Mouse (Mus musculus) heart, embryonic 13.5 days (tissue): ENCODE results near the gene Slfn9. TPM values are rescaled to one million over a fixed set of nuclear protein-coding genes. Genes with fewer than 3 reads are reported as not detected.
"Not testable (repeated sequence)": the region's sequence is repeated elsewhere in the genome, so short reads cannot be mapped to it uniquely, and the experiment has no call there.

Experiments
- ATAC-seq: fragments of 200-750 bp; cut with Nextera tagmentation; 2 replicates; pipeline ENCODE4 v1.8.0; 2017; ENCODE audit warnings: moderate TSS enrichment; ENCODE audit not compliant: insufficient number of reproducible peaks, low FRiP score, low TSS enrichment; ENCODE audit errors: extremely low read depth
- H3K27ac ChIP-seq: fragments of 300-500 bp; sonication (generic); replicated peaks from 2 replicates; pipeline ENCODE4 v1.5.1; 2015; ENCODE audit warnings: moderate library complexity, mild to moderate bottlenecking, inconsistent platforms
- H3K27me3 ChIP-seq: fragments of 300-500 bp; sonication (generic); replicated peaks from 2 replicates; pipeline ENCODE4 v1.6.1; 2015; ENCODE audit warnings: mild to moderate bottlenecking, inconsistent platforms
- H3K36me3 ChIP-seq: fragments of 300-500 bp; sonication (generic); 2 replicates; pipeline ENCODE4 v1.6.1; 2015; ENCODE audit warnings: mild to moderate bottlenecking, inconsistent platforms
- H3K4me1 ChIP-seq: fragments of 300-500 bp; sonication (generic); 2 replicates; pipeline ENCODE4 v1.6.1; 2015; ENCODE audit warnings: inconsistent platforms
- H3K4me2 ChIP-seq: fragments of 300-500 bp; sonication (generic); 2 replicates; pipeline ENCODE4 v1.6.1; 2015; ENCODE audit warnings: inconsistent platforms, mild to moderate bottlenecking, moderate library complexity
- H3K4me3 ChIP-seq: fragments of 300-500 bp; sonication (generic); 2 replicates; pipeline ENCODE4 v1.5.1; 2015; ENCODE audit warnings: moderate library complexity, mild to moderate bottlenecking, inconsistent platforms
- H3K9ac ChIP-seq: fragments of 300-500 bp; sonication (generic); 2 replicates; pipeline ENCODE4 v1.6.1; 2015; ENCODE audit warnings: inconsistent platforms, mild to moderate bottlenecking, moderate library complexity
- H3K9me3 ChIP-seq: fragments of 300-500 bp; sonication (generic); 2 replicates; pipeline ENCODE4 v1.6.1; 2016; ENCODE audit warnings: inconsistent platforms
- WGBS: fragments of 180-500 bp; shearing (Covaris S2); methylation state at CpG from one replicate; pipeline ENCODE4 v1.1.7; 2015; ENCODE audit warnings: mixed read lengths; 5-methylcytosine and 5-hydroxymethylcytosine counted together
- polyA plus RNA-seq: library from polyadenylated mRNA; unstranded; fragments of >200 nt; fragmentation: Nextera tagmentation; extraction: Ambion mirVana; gene quantifications from 2 replicates; pipeline ENCODE4 v1.2.1, GENCODE M21; 2015

Slfn9 gene
- polyA plus RNA-seq, 1 experiment from 2014 or later: 14.5 TPM

- no peak for ATAC-seq
- H3K4me3 ChIP-seq: peak overlapping the region; percentile 67
- H3K27ac ChIP-seq: no peak overlapping the region
- no peaks in the 10 kb centered on the region for H3K27me3 ChIP-seq
- WGBS: 29% methylated on average over 12 of the region's 12 CpGs
- H3K9ac ChIP-seq: peak overlapping the region; percentile 87; the same call in 1 of the 2 replicates
- H3K4me2 ChIP-seq: peak overlapping the region; percentile 88
- H3K9me3 ChIP-seq: no peaks in the 10 kb centered on the region
- peaks cover 37% of the 10 kb centered on the region for H3K36me3 ChIP-seq
- H3K4me1 ChIP-seq: peaks cover 29% of the 10 kb centered on the region
Measured at GRCm38 (mm10) chr11:82989357-82989756, 2.3 kb downstream of the Slfn9 start.

GRCm38 (mm10) chr11:82987621-82988020 lies 4.0 kb downstream of the Slfn9 start:
- Histone ChIP-seq H3K4me2 (no peak overlapping the region), H3K4me1 (peaks cover 29% of the 10 kb centered on the region), H3K9me3 (no peaks in the 10 kb centered on the region), H3K9ac (no peak overlapping the region), H3K27me3 (no peaks in the 10 kb centered on the region), H3K36me3 (peaks cover 47% of the 10 kb centered on the region), H3K27ac (no peak overlapping the region), H3K4me3 (no peak overlapping the region)
- WGBS: 75% methylated on average over 6 of the region's 6 CpGs
- ATAC-seq: no peak

- no peak for ATAC-seq
- H3K27me3 ChIP-seq: no peaks in the 10 kb centered on the region
- H3K36me3 ChIP-seq: peaks cover 84% of the 10 kb centered on the region
- H3K4me1 ChIP-seq: 0 out of 2 replicates have a peak, but pooled peaks cover 6% of the 10 kb centered on the region
- no peaks in the 10 kb centered on the region for H3K9me3 ChIP-seq
- no peak overlapping the region for H3K9ac ChIP-seq
- WGBS: 76% methylated on average over 17 of the region's 17 CpGs
- no peak overlapping the region for H3K4me2 ChIP-seq
- H3K4me3 ChIP-seq: no peak overlapping the region
- H3K27ac ChIP-seq: no peak overlapping the region
Measured at GRCm38 (mm10) chr11:82983193-82983592, 8.4 kb downstream of the Slfn9 start.

- H3K4me1 ChIP-seq, H3K4me3 ChIP-seq, H3K9me3 ChIP-seq, H3K27me3 ChIP-seq, H3K4me2 ChIP-seq, H3K9ac ChIP-seq, H3K27ac ChIP-seq, ATAC-seq: not testable (repeated sequence)
- 80% methylated on average over 2 of the region's 2 CpGs for WGBS
- H3K36me3 ChIP-seq: peaks cover 80% of the 10 kb centered on the region
Measured at GRCm38 (mm10) chr11:82982409-82982808, 9.2 kb downstream of the Slfn9 start.

- no peak overlapping the region for H3K4me2 ChIP-seq
- 0 out of 2 replicates have a peak overlapping the region, but pooled peaks have one; percentile 12 for H3K27ac ChIP-seq
- WGBS: 29% methylated on average over 5 of the region's 5 CpGs
- peaks cover 22% of the 10 kb centered on the region for H3K4me1 ChIP-seq
- H3K9ac ChIP-seq: no peak overlapping the region; the same call in 1 of the 2 replicates
- no peak overlapping the region for H3K4me3 ChIP-seq
- H3K27me3 ChIP-seq: no peaks in the 10 kb centered on the region
- H3K9me3 ChIP-seq: no peaks in the 10 kb centered on the region
- 0 out of 2 replicates have a peak, but pooled peaks cover 7% of the 10 kb centered on the region for H3K36me3 ChIP-seq
- no peak for ATAC-seq
Measured at GRCm38 (mm10) chr11:82973916-82974315, 17.7 kb downstream of the Slfn9 start.

- no peak overlapping the region; the same call in 1 of the 2 replicates for H3K9ac ChIP-seq
- no peak for ATAC-seq
- H3K4me1 ChIP-seq: peaks cover 22% of the 10 kb centered on the region
- no peaks in the 10 kb centered on the region for H3K9me3 ChIP-seq
- H3K27ac ChIP-seq: 0 out of 2 replicates have a peak overlapping the region, but pooled peaks have one; percentile 32
- H3K27me3 ChIP-seq: no peaks in the 10 kb centered on the region
- no peaks in the 10 kb centered on the region for H3K36me3 ChIP-seq
- peak overlapping the region; percentile 38 for H3K4me3 ChIP-seq
- WGBS: 81% methylated on average over 11 of the region's 11 CpGs
- peak overlapping the region; percentile 68 for H3K4me2 ChIP-seq
Measured at GRCm38 (mm10) chr11:82971590-82971974, 20.0 kb downstream of the Slfn9 start.

GRCm38 (mm10) chr11:82970712-82971589 lies 20.7 kb downstream of the Slfn9 start:
- Histone ChIP-seq H3K9me3 (no peaks in the 10 kb centered on the region), H3K4me1 (peaks cover 22% of the 10 kb centered on the region), H3K9ac (peak overlapping the region; percentile 69), H3K4me2 (peak overlapping the region; percentile 68), H3K27me3 (no peaks in the 10 kb centered on the region), H3K36me3 (no peaks in the 10 kb centered on the region), H3K27ac (peak overlapping the region; percentile 32; the same call in 1 of the 2 replicates), H3K4me3 (peak overlapping the region; percentile 38)
- 9% methylated on average over 31 of the region's 31 CpGs for WGBS
- no peak for ATAC-seq

- H3K27ac ChIP-seq: no peak overlapping the region
- 78% methylated on average over 8 of the region's 8 CpGs for WGBS
- no peak for ATAC-seq
Measured at GRCm38 (mm10) chr11:82962215-82962614, 29.4 kb downstream of the Slfn9 start.

GRCm38 (mm10) chr11:82961743-82962142 lies 29.9 kb downstream of the Slfn9 start:
- Histone ChIP-seq H3K4me3 (no peak overlapping the region), H3K27ac (no peak overlapping the region), H3K27me3 (no peaks in the 10 kb centered on the region), H3K9me3 (no peaks in the 10 kb centered on the region), H3K36me3 (no peaks in the 10 kb centered on the region), H3K4me2 (no peak overlapping the region), H3K4me1 (no peaks in the 10 kb centered on the region), H3K9ac (no peak overlapping the region)
- no peak for ATAC-seq
- whole genome bisulfite sequencing: 47% methylated on average over 2 of the region's 2 CpGs

More at GRCm38 (mm10) chr11:82962215-82962614, 29.4 kb downstream of the Slfn9 start:
- Histone ChIP-seq H3K27me3 (no peaks in the 10 kb centered on the region), H3K36me3 (no peaks in the 10 kb centered on the region), H3K4me2 (no peak overlapping the region), H3K4me3 (no peak overlapping the region), H3K4me1 (no peaks in the 10 kb centered on the region), H3K9ac (no peak overlapping the region), H3K9me3 (no peaks in the 10 kb centered on the region)

GRCm38 (mm10) chr11:82959613-82960012 lies 32.0 kb downstream of the Slfn9 start:
- ATAC-seq: no peak
- Histone ChIP-seq H3K9me3 (no peaks in the 10 kb centered on the region), H3K4me1 (no peaks in the 10 kb centered on the region), H3K4me2 (no peak overlapping the region), H3K4me3 (no peak overlapping the region), H3K36me3 (no peaks in the 10 kb centered on the region), H3K27ac (no peak overlapping the region), H3K27me3 (peaks cover 10% of the 10 kb centered on the region), H3K9ac (no peak overlapping the region)
- WGBS: 8% methylated on average over 4 of the region's 4 CpGs

GRCm38 (mm10) chr11:82956925-82957324 lies 34.7 kb downstream of the Slfn9 start:
- H3K4me2 ChIP-seq: no peak overlapping the region
- no peak for ATAC-seq
- WGBS: 59% methylated on average over 10 of the region's 10 CpGs
- H3K27ac ChIP-seq: no peak overlapping the region
- H3K9me3 ChIP-seq: no peaks in the 10 kb centered on the region
- no peaks in the 10 kb centered on the region for H3K36me3 ChIP-seq
- peaks cover 32% of the 10 kb centered on the region for H3K27me3 ChIP-seq
- no peak overlapping the region for H3K9ac ChIP-seq
- peaks cover 6% of the 10 kb centered on the region for H3K4me1 ChIP-seq
- no peak overlapping the region for H3K4me3 ChIP-seq
